Mouse (Mus musculus) stomach, embryonic 14.5 days (tissue): Measurements from ENCODE around the gene Chchd6. TPM values are rescaled to one million over a fixed set of nuclear protein-coding genes. Genes with fewer than 3 reads are reported as not detected.

Experiments used
- ATAC-seq: fragments of 200-750 bp; cut with Nextera tagmentation; 2 replicates; pipeline ENCODE4 v1.8.0; 2017; ENCODE audit warnings: low read depth, moderate TSS enrichment; ENCODE audit not compliant: insufficient number of reproducible peaks, insufficient read depth, low FRiP score
- H3K27ac ChIP-seq: fragments of 300-500 bp; sonication (generic); 2 replicates; pipeline ENCODE4 v1.5.1; 2014; ENCODE audit warnings: mild to moderate bottlenecking, low read length, moderate library complexity, mixed read lengths
- H3K27me3 ChIP-seq: fragments of 300-500 bp; sonication (generic); 2 replicates; pipeline ENCODE4 v1.6.1; 2014; ENCODE audit warnings: low read length, control low read depth, mixed read lengths; ENCODE audit not compliant: control insufficient read depth, insufficient read depth
- H3K36me3 ChIP-seq: fragments of 300-500 bp; sonication (generic); 2 replicates; pipeline ENCODE4 v1.6.1; 2014; ENCODE audit warnings: mild to moderate bottlenecking, control low read depth, low read length, moderate library complexity, mixed read lengths; ENCODE audit not compliant: control insufficient read depth, insufficient read depth
- H3K4me1 ChIP-seq: fragments of 300-500 bp; sonication (generic); 2 replicates; pipeline ENCODE4 v1.6.1; 2014; ENCODE audit warnings: low read length, control low read depth, mixed read lengths; ENCODE audit not compliant: control insufficient read depth, insufficient read depth
- H3K4me2 ChIP-seq: fragments of 300-500 bp; sonication (generic); replicated peaks from 2 replicates; pipeline ENCODE4 v1.6.1; 2014; ENCODE audit warnings: low read depth, low read length, control low read depth
- H3K4me3 ChIP-seq: fragments of 300-500 bp; sonication (generic); 2 replicates; pipeline ENCODE4 v1.5.1; 2014; ENCODE audit warnings: low read depth, low read length, control low read depth
- H3K9ac ChIP-seq: fragments of 300-500 bp; sonication (generic); replicated peaks from 2 replicates; pipeline ENCODE4 v1.6.1; 2014; ENCODE audit warnings: low read depth, mild to moderate bottlenecking, control low read depth, low read length, moderate library complexity, mixed read lengths
- H3K9me3 ChIP-seq: fragments of 300-500 bp; sonication (generic); 2 replicates; pipeline ENCODE4 v1.6.1; 2016; ENCODE audit warnings: low read depth, low read length, control low read depth; ENCODE audit not compliant: control insufficient read depth
- WGBS: fragments of 180-500 bp; shearing (Covaris S2); extraction: QIAGEN DNeasy Blood & Tissue Kit; methylation state at CpG from one replicate; pipeline ENCODE4 v1.1.7; 2014; 5-methylcytosine and 5-hydroxymethylcytosine counted together
- polyA plus RNA-seq: library from polyadenylated mRNA; unstranded; fragments of >200 nt; fragmentation: Nextera tagmentation; extraction: Ambion mirVana; gene quantifications from 2 replicates; pipeline ENCODE4 v1.2.1, GENCODE M21; 2014

Gene Chchd6
- polyA plus RNA-seq, 1 experiment from 2014 or later = 62.0 TPM

DNA sequence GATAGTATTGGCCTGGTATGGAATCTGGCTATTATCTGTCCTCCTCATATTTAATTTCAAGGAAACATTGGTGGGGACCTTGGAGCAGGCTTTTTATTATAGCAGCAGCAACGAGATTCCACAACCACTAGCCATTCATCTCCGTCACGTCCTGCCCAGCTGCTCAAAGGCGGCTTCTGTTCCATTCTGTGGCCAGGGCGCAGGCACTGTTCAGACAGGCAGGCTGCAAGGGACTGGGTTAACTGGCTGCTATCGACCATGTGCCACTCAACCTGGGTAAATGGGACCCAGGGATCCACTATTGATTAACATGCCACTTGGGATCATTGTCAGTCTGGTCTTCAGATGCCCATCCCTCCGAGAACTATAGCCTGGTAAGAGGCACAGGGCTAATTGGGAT lies 205.7 kb downstream of the Chchd6 start:
- no peak for ATAC-seq
- Histone ChIP-seq H3K9me3 (no peaks in the 10 kb centered on the region), H3K4me3 (no peak overlapping the region), H3K36me3 (no peaks in the 10 kb centered on the region), H3K27ac (no peak overlapping the region), H3K27me3 (no peaks in the 10 kb centered on the region), H3K9ac (no peak overlapping the region), H3K4me2 (no peak overlapping the region), H3K4me1 (no peaks in the 10 kb centered on the region)
- 63% methylated on average over 7 of the region's 7 CpGs for WGBS

DNA sequence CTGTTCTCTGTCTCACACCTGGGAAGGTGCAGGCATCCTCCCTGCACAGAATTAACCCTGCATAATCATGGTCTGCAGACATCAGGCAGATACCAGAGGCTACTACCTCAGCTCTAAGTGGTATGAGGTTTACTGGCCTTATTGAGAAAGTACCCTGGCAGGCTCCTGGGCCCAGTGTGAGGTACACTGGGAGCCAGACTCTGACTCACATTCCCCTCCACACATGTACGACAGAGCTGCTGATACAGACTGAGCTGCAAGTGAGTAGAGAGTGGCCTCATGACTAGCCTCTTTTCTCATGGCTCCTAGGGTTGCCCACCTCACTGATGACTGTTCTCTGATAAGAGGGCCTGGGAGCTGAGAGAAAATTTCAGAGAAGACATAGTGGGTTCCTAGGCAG lies 208.5 kb downstream of the Chchd6 start:
- WGBS = 67% methylated on average over 1 of the region's 1 CpGs
- no peak overlapping the region for H3K9ac ChIP-seq
- H3K4me2 ChIP-seq = no peak overlapping the region
- no peaks in the 10 kb centered on the region for H3K36me3 ChIP-seq
- no peaks in the 10 kb centered on the region for H3K27me3 ChIP-seq
- no peaks in the 10 kb centered on the region for H3K9me3 ChIP-seq
- no peaks in the 10 kb centered on the region for H3K4me1 ChIP-seq
- H3K27ac ChIP-seq = no peak overlapping the region
- H3K4me3 ChIP-seq = no peak overlapping the region
- no peak for ATAC-seq

DNA sequence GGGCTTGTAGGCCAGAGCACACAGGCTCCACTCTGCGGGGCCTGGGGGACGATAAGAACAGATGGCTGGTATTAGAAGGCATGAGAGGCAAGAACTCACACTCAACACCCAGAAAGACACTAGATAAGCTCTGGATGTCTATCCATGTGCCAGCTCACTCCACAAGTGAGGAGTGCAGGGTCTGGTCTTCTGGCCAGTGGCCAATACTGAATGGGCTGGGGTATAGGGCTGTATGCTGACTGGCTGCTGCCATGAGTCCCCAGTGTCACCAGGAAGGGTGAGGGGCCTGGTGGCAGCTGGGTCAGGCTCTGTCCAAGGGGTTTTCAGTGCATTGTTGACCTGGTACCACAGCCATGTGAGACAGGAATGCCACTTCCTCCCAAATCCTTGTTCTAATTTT lies 210.8 kb downstream of the Chchd6 start:
- 93% methylated on average over 2 of the region's 2 CpGs for WGBS

DNA sequence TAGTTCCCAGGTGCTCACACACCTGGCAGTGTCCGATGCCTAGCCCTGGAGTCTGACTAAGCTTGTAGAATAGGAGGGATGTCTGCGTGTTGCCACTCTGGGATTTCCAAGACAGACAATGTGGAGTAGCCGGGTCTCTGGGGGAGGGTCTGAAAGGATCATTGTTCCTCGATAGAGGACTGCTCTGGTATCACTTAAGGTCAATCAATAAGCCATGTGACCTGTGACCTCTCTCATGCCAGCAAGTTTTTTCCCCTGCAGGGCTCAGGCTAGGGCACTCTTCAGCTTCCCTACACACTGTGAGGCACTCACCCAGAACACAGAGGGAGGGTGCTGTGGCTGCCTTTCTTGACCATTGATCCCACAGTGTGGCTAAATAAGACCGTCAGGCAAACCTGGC lies 213.6 kb downstream of the Chchd6 start:
- H3K4me2 ChIP-seq = no peak overlapping the region
- no peaks in the 10 kb centered on the region for H3K4me1 ChIP-seq
- no peak overlapping the region for H3K27ac ChIP-seq
- H3K9me3 ChIP-seq = no peaks in the 10 kb centered on the region
- H3K27me3 ChIP-seq = no peaks in the 10 kb centered on the region
- no peak overlapping the region for H3K4me3 ChIP-seq
- H3K9ac ChIP-seq = no peak overlapping the region
- 58% methylated on average over 5 of the region's 5 CpGs for WGBS
- ATAC-seq = no peak
- H3K36me3 ChIP-seq = no peaks in the 10 kb centered on the region

More for the DNA sequence above, 210.8 kb downstream of the Chchd6 start:
- Histone ChIP-seq H3K4me3 (no peak overlapping the region), H3K27ac (no peak overlapping the region), H3K9me3 (no peaks in the 10 kb centered on the region), H3K4me2 (no peak overlapping the region), H3K36me3 (no peaks in the 10 kb centered on the region), H3K4me1 (no peaks in the 10 kb centered on the region), H3K27me3 (no peaks in the 10 kb centered on the region), H3K9ac (no peak overlapping the region)
- no peak for ATAC-seq

DNA sequence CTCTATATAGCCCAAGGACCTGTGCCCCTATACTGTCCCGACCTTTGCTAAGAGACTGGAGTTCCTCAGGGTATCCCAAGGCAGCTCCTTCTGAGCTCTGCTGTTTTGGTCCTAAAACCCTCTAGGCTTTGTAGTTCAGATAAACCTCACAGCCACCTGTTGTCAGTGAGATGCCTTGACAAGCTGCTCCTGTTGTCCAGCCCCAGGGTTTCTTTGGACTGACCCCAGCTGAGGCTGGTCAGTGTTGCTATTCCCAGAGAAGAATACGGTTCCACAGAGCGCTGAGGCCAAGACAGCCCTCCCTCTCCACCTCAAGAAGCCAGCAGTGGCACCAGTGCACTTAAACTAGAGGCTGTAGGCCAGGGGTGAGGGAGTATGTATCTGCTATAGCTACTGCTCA lies 214.3 kb downstream of the Chchd6 start:
- no peak overlapping the region for H3K4me2 ChIP-seq
- no peaks in the 10 kb centered on the region for H3K36me3 ChIP-seq
- H3K4me1 ChIP-seq = no peaks in the 10 kb centered on the region
- no peaks in the 10 kb centered on the region for H3K9me3 ChIP-seq
- H3K9ac ChIP-seq = no peak overlapping the region
- no peak for ATAC-seq
- 59% methylated on average over 3 of the region's 3 CpGs for WGBS
- H3K4me3 ChIP-seq = no peak overlapping the region
- H3K27me3 ChIP-seq = no peaks in the 10 kb centered on the region
- H3K27ac ChIP-seq = no peak overlapping the region

DNA sequence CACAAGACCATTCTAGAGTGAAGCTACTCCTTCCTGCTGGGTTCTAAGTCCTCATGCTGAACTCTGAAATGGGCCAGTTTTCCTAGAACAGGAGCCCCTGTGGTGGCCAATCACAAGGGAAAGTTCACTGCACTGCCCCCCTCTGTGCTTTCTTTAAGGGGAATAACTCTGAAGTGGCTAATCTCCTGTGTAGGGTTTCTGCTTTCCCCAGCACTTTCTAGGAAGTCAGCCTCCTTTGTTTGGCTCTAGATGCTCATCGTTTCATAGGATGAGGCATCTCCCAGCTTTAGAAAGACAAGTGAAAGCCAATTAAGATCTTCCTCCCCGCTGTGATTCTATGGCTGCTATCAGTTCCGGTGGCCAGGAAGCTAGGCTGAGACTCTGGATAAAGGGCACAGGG lies 214.7 kb downstream of the Chchd6 start:
- WGBS = 59% methylated on average over 3 of the region's 3 CpGs
- H3K27me3 ChIP-seq = no peaks in the 10 kb centered on the region

DNA sequence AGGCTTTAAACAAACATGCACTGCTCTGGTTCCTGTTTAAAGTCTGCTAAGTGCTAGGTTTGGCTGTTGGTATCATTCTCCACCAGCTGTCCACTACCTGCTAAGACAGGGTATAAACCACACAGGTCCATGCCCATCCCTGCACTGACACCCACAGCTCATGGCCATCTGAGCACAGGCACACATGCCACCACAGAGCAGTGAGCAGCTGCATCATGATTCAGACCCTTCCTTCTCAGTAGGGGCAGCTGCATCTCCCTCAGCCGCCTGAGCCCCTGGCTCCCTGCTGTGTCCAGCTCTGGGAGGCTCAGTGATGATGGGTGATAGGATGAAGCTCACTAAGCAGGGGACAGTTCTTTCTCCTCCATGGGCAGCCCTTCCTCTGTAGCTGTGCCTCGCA lies 217.2 kb downstream of the Chchd6 start:
- H3K4me2 ChIP-seq = no peak overlapping the region
- 69% methylated on average over 2 of the region's 2 CpGs for WGBS
- H3K9me3 ChIP-seq = no peaks in the 10 kb centered on the region
- H3K4me1 ChIP-seq = no peaks in the 10 kb centered on the region
- no peaks in the 10 kb centered on the region for H3K36me3 ChIP-seq
- H3K27ac ChIP-seq = no peak overlapping the region
- no peak overlapping the region for H3K4me3 ChIP-seq
- no peak for ATAC-seq
- H3K27me3 ChIP-seq = no peaks in the 10 kb centered on the region
- H3K9ac ChIP-seq = no peak overlapping the region

More for the DNA sequence above, 214.7 kb downstream of the Chchd6 start:
- no peak overlapping the region for H3K4me3 ChIP-seq
- H3K9me3 ChIP-seq = no peaks in the 10 kb centered on the region
- no peak overlapping the region for H3K9ac ChIP-seq
- no peak overlapping the region for H3K27ac ChIP-seq
- H3K4me1 ChIP-seq = no peaks in the 10 kb centered on the region
- no peak for ATAC-seq
- no peak overlapping the region for H3K4me2 ChIP-seq
- H3K36me3 ChIP-seq = no peaks in the 10 kb centered on the region

DNA sequence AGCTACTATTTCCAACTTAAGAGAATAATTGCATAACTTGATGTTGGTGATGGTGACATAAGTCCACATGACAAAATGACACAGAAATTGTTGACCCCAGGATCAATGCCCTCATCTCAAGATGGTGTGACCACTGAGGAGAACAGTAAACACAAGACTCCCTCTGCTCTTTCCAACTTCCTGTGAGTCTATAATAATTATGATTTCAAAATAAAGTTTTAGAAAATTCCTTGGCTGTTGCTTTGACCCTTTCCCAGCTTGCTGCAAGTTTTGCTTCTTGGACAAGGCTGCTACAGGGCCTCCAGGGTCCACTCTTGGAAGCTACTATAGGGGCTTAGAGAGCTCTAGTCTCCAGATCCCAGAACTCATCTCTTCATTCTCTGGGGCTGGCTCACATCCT lies 226.6 kb downstream of the Chchd6 start:
- Histone ChIP-seq H3K4me2 (no peak overlapping the region), H3K9ac (no peak overlapping the region), H3K36me3 (no peaks in the 10 kb centered on the region), H3K4me3 (no peak overlapping the region), H3K4me1 (no peaks in the 10 kb centered on the region), H3K9me3 (no peaks in the 10 kb centered on the region; the same call in 1 of the 2 replicates), H3K27me3 (no peaks in the 10 kb centered on the region), H3K27ac (no peak overlapping the region)
- ATAC-seq = no peak

DNA sequence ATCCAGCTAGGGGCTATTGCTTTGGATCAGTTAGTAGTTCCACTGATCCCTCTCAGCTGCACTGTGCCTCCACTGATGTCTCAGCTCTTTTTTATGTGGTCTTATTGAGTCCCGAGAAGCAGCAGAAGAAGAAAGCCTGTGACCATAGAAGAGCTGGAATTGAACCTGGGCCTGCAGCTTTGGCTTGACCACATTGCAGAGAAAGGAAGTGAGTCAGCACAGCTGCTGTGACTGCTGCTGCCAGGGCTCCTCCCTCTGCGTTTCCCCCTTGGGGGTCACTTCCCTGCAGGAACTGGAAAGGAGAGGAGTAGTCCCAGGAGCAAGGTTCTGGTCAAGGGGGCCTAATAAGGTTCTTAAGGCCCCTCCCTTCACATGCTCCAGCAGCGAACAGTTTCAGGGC lies 231.1 kb downstream of the Chchd6 start:
- no peak for ATAC-seq

More for the DNA sequence above, 231.1 kb downstream of the Chchd6 start:
- Histone ChIP-seq H3K27ac (no peak overlapping the region), H3K4me2 (no peak overlapping the region), H3K27me3 (no peaks in the 10 kb centered on the region), H3K36me3 (no peaks in the 10 kb centered on the region), H3K9me3 (no peaks in the 10 kb centered on the region; the same call in 1 of the 2 replicates), H3K9ac (no peak overlapping the region), H3K4me3 (no peak overlapping the region), H3K4me1 (peaks cover 16% of the 10 kb centered on the region)
- 63% methylated on average over 3 of the region's 3 CpGs for WGBS
